Mouse (Mus musculus): ENCODE results near the gene Bdh1. TPM values are rescaled to one million over a fixed set of nuclear protein-coding genes. Genes with fewer than 3 reads are reported as not detected.

Gene Bdh1
- total and polyA plus RNA-seq, 3 experiments: 61.3 to 159 (median 134) TPM

GRCm38 (mm10) chr16:31471994-31472393 is 49.9 kb downstream of the Bdh1 start:
- H3K36me3 ChIP-seq (ENCODE audit: control insufficient read depth, insufficient read depth, low read length): no peaks in the 10 kb centered on the region
- intact Hi-C loops (cut with DNase I): no loop called here
- peak in 1 of 2 experiments; percentile 16 for DNase-seq
- H3K27ac ChIP-seq: no peak overlapping the region
- H3K79me2 ChIP-seq (replicated peaks; ENCODE audit: control insufficient read depth, insufficient read depth, low read length): no peaks in the 10 kb centered on the region
- H3K4me3 ChIP-seq: no peak overlapping the region
- no peak overlapping the region for H3K9ac ChIP-seq (ENCODE audit: low read depth, low read length)
- TF ChIP-seq POLR2A (IDR thresholded peaks at IDR 0.05; ENCODE audit: insufficient read depth, low read depth, low read length) (no peak), EP300 (IDR thresholded peaks at IDR 0.05; ENCODE audit: insufficient read depth, low read depth, low read length) (no peak), CTCF (IDR thresholded peaks at IDR 0.05) (no peak)
- WGBS: 54% methylated on average over 5 of the region's 5 CpGs
- H3K4me1 ChIP-seq (ENCODE audit: control insufficient read depth, insufficient read depth, low read length): no peaks in the 10 kb centered on the region
- no peaks in the 10 kb centered on the region for H3K27me3 ChIP-seq (ENCODE audit: control insufficient read depth, insufficient read depth, low read length)

DNA sequence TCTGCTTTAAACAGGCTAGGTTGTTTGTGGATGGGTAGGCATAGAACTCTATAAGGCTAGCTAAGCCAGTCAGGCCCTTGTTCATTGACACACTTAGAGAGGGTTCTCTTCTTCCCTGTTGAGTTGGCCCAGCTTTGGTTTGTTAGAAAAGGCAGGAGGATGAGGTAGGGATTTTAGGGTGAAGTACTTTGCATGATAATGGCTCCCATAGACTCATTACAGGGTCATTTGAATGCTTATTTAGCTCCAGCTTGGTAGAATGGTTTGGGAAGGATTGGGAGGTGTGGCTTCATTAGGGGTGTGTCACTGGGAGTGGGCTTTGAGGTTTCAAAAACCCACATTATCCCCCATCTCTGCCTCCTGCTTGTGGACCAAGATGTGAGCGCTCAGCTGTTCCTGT is 51.1 kb downstream of the Bdh1 start:
- no peaks in the 10 kb centered on the region for H3K36me3 ChIP-seq (ENCODE audit: control insufficient read depth, insufficient read depth, low read length)
- TF ChIP-seq CTCF (IDR thresholded peaks at IDR 0.05) (no peak), EP300 (IDR thresholded peaks at IDR 0.05; ENCODE audit: insufficient read depth, low read depth, low read length) (no peak), POLR2A (IDR thresholded peaks at IDR 0.05; ENCODE audit: insufficient read depth, low read depth, low read length) (no peak)
- no peak overlapping the region for H3K4me3 ChIP-seq
- no peaks in the 10 kb centered on the region for H3K4me1 ChIP-seq (ENCODE audit: control insufficient read depth, insufficient read depth, low read length)
- no peak overlapping the region for H3K9ac ChIP-seq (ENCODE audit: low read depth, low read length)
- intact Hi-C loops (cut with DNase I): no loop called here
- no peaks in the 10 kb centered on the region for H3K79me2 ChIP-seq (replicated peaks; ENCODE audit: control insufficient read depth, insufficient read depth, low read length)
- H3K27me3 ChIP-seq (ENCODE audit: control insufficient read depth, insufficient read depth, low read length): no peaks in the 10 kb centered on the region
- DNase-seq: no peak
- no peak overlapping the region for H3K27ac ChIP-seq
- WGBS: 100% methylated on average over 1 of the region's 1 CpGs

GRCm38 (mm10) chr16:31475123-31475968 is 53.3 kb downstream of the Bdh1 start:
- Histone ChIP-seq H3K27ac (no peak overlapping the region), H3K4me1 (ENCODE audit: control insufficient read depth, insufficient read depth, low read length) (no peaks in the 10 kb centered on the region), H3K4me3 (no peak overlapping the region), H3K9ac (ENCODE audit: low read depth, low read length) (no peak overlapping the region), H3K36me3 (ENCODE audit: control insufficient read depth, insufficient read depth, low read length) (no peaks in the 10 kb centered on the region), H3K79me2 (replicated peaks; ENCODE audit: control insufficient read depth, insufficient read depth, low read length) (no peaks in the 10 kb centered on the region), H3K27me3 (ENCODE audit: control insufficient read depth, insufficient read depth, low read length) (no peaks in the 10 kb centered on the region)
- peak; percentile 20 to 21 for DNase-seq
- intact Hi-C loops (cut with DNase I): no loop called here
- WGBS: 36% methylated on average over 9 of the region's 9 CpGs
- no peak for TF ChIP-seq POLR2A (IDR thresholded peaks at IDR 0.05; ENCODE audit: insufficient read depth, low read depth, low read length)
- no peak for TF ChIP-seq CTCF (IDR thresholded peaks at IDR 0.05)
- no peak for TF ChIP-seq EP300 (IDR thresholded peaks at IDR 0.05; ENCODE audit: insufficient read depth, low read depth, low read length)

DNA sequence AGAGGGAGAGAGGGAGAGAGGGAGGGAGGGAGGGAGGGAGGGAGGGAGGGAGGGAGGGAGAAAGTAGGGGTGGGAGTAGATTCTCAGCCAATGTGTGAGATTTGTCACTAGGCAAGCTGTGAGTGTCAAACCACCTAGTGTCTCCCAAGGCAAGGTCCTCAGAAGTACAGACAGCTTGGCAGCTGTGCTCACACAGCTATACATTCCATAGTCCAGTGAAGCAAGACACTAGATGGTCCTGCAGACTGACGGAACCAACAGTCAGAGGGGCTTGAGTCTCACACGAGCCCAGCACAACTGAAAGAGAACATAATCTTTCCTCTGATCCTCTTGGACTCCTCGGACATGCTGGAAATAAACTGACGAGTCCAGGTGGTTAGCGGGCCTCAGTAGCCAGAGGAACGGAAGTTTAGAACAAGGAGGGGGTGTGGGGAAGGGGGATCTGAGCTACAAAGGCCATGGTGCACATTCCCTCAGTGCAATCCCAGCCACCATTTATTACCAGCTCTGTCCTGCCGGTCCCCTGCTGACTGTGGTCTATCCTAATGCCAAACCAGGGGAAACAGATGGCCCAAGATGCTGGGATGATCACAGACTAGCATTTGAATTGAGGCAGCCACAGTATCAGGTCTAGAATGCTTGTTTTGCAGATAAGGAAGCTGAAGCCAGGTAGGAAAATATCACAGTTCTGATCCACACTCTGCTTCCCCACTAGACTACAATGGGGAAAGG is 55.0 kb downstream of the Bdh1 start:
- TF ChIP-seq CTCF (IDR thresholded peaks at IDR 0.05) (no peak), POLR2A (IDR thresholded peaks at IDR 0.05; ENCODE audit: insufficient read depth, low read depth, low read length) (no peak), EP300 (IDR thresholded peaks at IDR 0.05; ENCODE audit: insufficient read depth, low read depth, low read length) (no peak)
- no peaks in the 10 kb centered on the region for H3K4me1 ChIP-seq (ENCODE audit: control insufficient read depth, insufficient read depth, low read length)

DNA sequence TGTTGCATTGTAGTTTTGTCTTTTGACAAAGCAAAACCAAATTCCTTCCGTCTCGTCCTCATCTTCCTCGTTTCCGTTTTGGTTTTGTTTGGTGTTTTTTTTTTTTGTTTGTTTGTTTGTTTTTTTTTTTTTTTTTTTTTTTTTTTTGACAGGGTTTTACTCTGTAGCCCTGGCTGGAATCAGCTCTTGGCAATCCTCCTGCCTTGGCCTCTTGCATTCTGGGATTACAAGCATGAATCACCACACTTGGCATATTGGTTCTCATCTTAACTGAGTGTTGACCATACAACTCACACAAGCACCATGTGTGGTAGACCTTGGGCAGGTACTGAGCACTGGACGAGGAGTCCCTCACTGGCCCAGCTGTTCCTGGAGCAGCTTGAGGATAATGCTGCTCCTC is 63.3 kb downstream of the Bdh1 start:
- Histone ChIP-seq H3K4me1 (ENCODE audit: control insufficient read depth, insufficient read depth, low read length) (no peaks in the 10 kb centered on the region), H3K9ac (ENCODE audit: low read depth, low read length) (no peak overlapping the region), H3K79me2 (replicated peaks; ENCODE audit: control insufficient read depth, insufficient read depth, low read length) (no peaks in the 10 kb centered on the region), H3K27me3 (ENCODE audit: control insufficient read depth, insufficient read depth, low read length) (no peaks in the 10 kb centered on the region), H3K4me3 (no peak overlapping the region), H3K36me3 (ENCODE audit: control insufficient read depth, insufficient read depth, low read length) (no peaks in the 10 kb centered on the region), H3K27ac (no peak overlapping the region)
- intact Hi-C loops (cut with DNase I): no loop called here
- WGBS: 89% methylated on average over 5 of the region's 5 CpGs
- no peak for DNase-seq
- TF ChIP-seq EP300 (IDR thresholded peaks at IDR 0.05; ENCODE audit: insufficient read depth, low read depth, low read length) (no peak), CTCF (IDR thresholded peaks at IDR 0.05) (no peak), POLR2A (IDR thresholded peaks at IDR 0.05; ENCODE audit: insufficient read depth, low read depth, low read length) (no peak)

More for the DNA sequence above, 55.0 kb downstream of the Bdh1 start:
- WGBS: 63% methylated on average over 7 of the region's 7 CpGs
- H3K27me3 ChIP-seq (ENCODE audit: control insufficient read depth, insufficient read depth, low read length): no peaks in the 10 kb centered on the region
- no peak for DNase-seq
- intact Hi-C loops (cut with DNase I): no loop called here
- no peak overlapping the region for H3K9ac ChIP-seq (ENCODE audit: low read depth, low read length)
- no peak overlapping the region for H3K4me3 ChIP-seq
- no peaks in the 10 kb centered on the region for H3K36me3 ChIP-seq (ENCODE audit: control insufficient read depth, insufficient read depth, low read length)
- H3K79me2 ChIP-seq (replicated peaks; ENCODE audit: control insufficient read depth, insufficient read depth, low read length): no peaks in the 10 kb centered on the region
- no peak overlapping the region for H3K27ac ChIP-seq

- H3K4me3 ChIP-seq: no peak overlapping the region
- H3K9ac ChIP-seq (ENCODE audit: low read depth, low read length): no peak overlapping the region
- no peaks in the 10 kb centered on the region for H3K36me3 ChIP-seq (ENCODE audit: control insufficient read depth, insufficient read depth, low read length)
- TF ChIP-seq EP300 (IDR thresholded peaks at IDR 0.05; ENCODE audit: insufficient read depth, low read depth, low read length) (no peak), CTCF (IDR thresholded peaks at IDR 0.05) (no peak), POLR2A (IDR thresholded peaks at IDR 0.05; ENCODE audit: insufficient read depth, low read depth, low read length) (no peak)
- H3K27ac ChIP-seq: no peak overlapping the region
- intact Hi-C loops (cut with DNase I): no loop called here
- H3K27me3 ChIP-seq (ENCODE audit: control insufficient read depth, insufficient read depth, low read length): no peaks in the 10 kb centered on the region
- 88% methylated on average over 3 of the region's 3 CpGs for WGBS
- H3K4me1 ChIP-seq (ENCODE audit: control insufficient read depth, insufficient read depth, low read length): no peaks in the 10 kb centered on the region
- no peaks in the 10 kb centered on the region for H3K79me2 ChIP-seq (replicated peaks; ENCODE audit: control insufficient read depth, insufficient read depth, low read length)
- no peak for DNase-seq
These were observed 65.2 kb downstream of the Bdh1 start for GRCm38 (mm10) chr16:31487266-31487665.
